ENCODE assay signal across 11 mouse cellular contexts in the genomic region with DNA sequence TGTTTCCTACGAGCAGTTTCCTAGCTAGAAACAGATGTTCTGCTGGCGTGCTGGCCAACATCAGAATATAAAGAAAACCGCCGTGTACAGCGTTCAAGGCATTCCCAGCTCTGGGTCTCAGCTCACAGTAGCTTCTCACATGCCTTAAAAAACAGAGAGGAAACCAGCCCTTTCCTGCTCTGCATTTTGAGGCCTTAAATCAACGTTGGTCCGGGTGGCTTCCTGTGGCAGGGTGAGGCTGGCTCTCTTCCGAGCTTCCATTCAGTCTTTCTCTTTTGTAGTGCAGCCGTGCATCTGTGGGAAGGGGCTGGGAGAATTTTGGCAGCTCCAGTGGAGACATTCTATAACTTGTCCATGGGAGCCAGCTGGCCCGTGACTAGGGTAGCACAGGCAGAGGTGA.
DNase-seq lines count a peak whose midpoint lies in the region; ATAC-seq lines count a peak whose summit lies in the region.
"Had no signal": no experiment of that assay in that cellular context is flagged by ENCODE, and none has a peak within 500 bp of the region (broad histone marks: within the 10 kb centered on the region; RNA-seq: fewer than 3 reads in every experiment).

No protein-coding gene starts in this region.

- H3K9me3 ChIP-seq in hindbrain, embryonic 10.5 days: no peaks in the 10 kb centered on the region
- H3K9me3 ChIP-seq in hindbrain, embryonic 11.5 days (ENCODE audit: control insufficient read depth, low read length): no peaks in the 10 kb centered on the region
- H3K9me3 ChIP-seq in hindbrain, embryonic 13.5 days: no peaks in the 10 kb centered on the region
- H3K9me3 ChIP-seq: intestine, embryonic 15.5 days; liver, embryonic 13.5 days had no signal

- no peaks in the 10 kb centered on the region for H3K36me3 ChIP-seq in hindbrain, embryonic 10.5 days
- no peaks in the 10 kb centered on the region for H3K36me3 ChIP-seq in hindbrain, embryonic 11.5 days (ENCODE audit: control insufficient read depth, insufficient read depth, low read length)
- H3K36me3 ChIP-seq in hindbrain, embryonic 13.5 days: no peaks in the 10 kb centered on the region
- H3K36me3 ChIP-seq: intestine, embryonic 15.5 days; liver, embryonic 13.5 days had no signal

- ATAC-seq in hindbrain, embryonic 11.5 days (ENCODE audit: low FRiP score): no peak
- no peak for ATAC-seq in hindbrain, embryonic 13.5 days (ENCODE audit: low FRiP score)
- ATAC-seq: intestine, embryonic 15.5 days had no signal

- peaks cover 7% of the 10 kb centered on the region; the same call in 1 of the 2 replicates for H3K4me1 ChIP-seq in hindbrain, embryonic 10.5 days (replicated peaks)
- H3K4me1 ChIP-seq in hindbrain, embryonic 11.5 days (replicated peaks; ENCODE audit: control insufficient read depth, insufficient read depth, low read length): no peaks in the 10 kb centered on the region
- no peaks in the 10 kb centered on the region; the same call in 1 of the 2 replicates for H3K4me1 ChIP-seq in hindbrain, embryonic 13.5 days (replicated peaks)
- H3K4me1 ChIP-seq: intestine, embryonic 15.5 days; liver, embryonic 13.5 days had no signal

- H3K9ac ChIP-seq in hindbrain, embryonic 11.5 days (ENCODE audit: low read depth, low read length): no peak overlapping the region
- no peak overlapping the region for H3K9ac ChIP-seq in hindbrain, embryonic 13.5 days
- H3K9ac ChIP-seq: intestine, embryonic 15.5 days; liver, embryonic 13.5 days had no signal

- WGBS in hindbrain, embryonic 10.5 days: 74% methylated on average over 10 of the region's 10 CpGs
- 60% methylated on average over 10 of the region's 10 CpGs for WGBS in hindbrain, embryonic 11.5 days
- 69% methylated on average over 10 of the region's 10 CpGs for WGBS in hindbrain, embryonic 13.5 days

- H3K27me3 ChIP-seq in hindbrain, embryonic 10.5 days (ENCODE audit: insufficient read depth, poor library complexity, severe bottlenecking): no peaks in the 10 kb centered on the region
- H3K27me3 ChIP-seq in hindbrain, embryonic 11.5 days (ENCODE audit: control insufficient read depth, insufficient read depth, low read length): no peaks in the 10 kb centered on the region
- no peaks in the 10 kb centered on the region for H3K27me3 ChIP-seq in hindbrain, embryonic 13.5 days
- H3K27me3 ChIP-seq: intestine, embryonic 15.5 days; liver, embryonic 13.5 days had no signal

- no peak overlapping the region for H3K4me3 ChIP-seq in hindbrain, embryonic 10.5 days
- no peak overlapping the region for H3K4me3 ChIP-seq in hindbrain, embryonic 11.5 days (ENCODE audit: low read depth, low read length)
- H3K4me3 ChIP-seq in hindbrain, embryonic 13.5 days: no peak overlapping the region
- H3K4me3 ChIP-seq: intestine, embryonic 15.5 days; liver, embryonic 13.5 days; myocyte had no signal

- H3K4me2 ChIP-seq in hindbrain, embryonic 11.5 days (replicated peaks; ENCODE audit: low read depth, low read length): no peak overlapping the region
- H3K4me2 ChIP-seq in hindbrain, embryonic 13.5 days: no peak overlapping the region
- H3K4me2 ChIP-seq: intestine, embryonic 15.5 days; liver, embryonic 13.5 days had no signal

- no peak for DNase-seq in hindbrain, embryonic 10.5 days (ENCODE audit: low spot score)
- no peak for DNase-seq in hindbrain, embryonic 11.5 days (ENCODE audit: low spot score)
- peak; percentile 7 for DNase-seq in right cerebral cortex, postnatal 4 days
- DNase-seq in right cerebral cortex, postnatal 14 days: no peak
- DNase-seq in retina, embryonic 14.5 days (ENCODE audit: low spot score): no peak
- no peak for DNase-seq in testis, postnatal 14 days (ENCODE audit: low spot score)
- DNase-seq: cerebellum, adult 8-10 months; liver, embryonic 13.5 days had no signal

- peak overlapping the region; percentile 51; the same call in 1 of the 2 replicates for H3K27ac ChIP-seq in hindbrain, embryonic 10.5 days
- H3K27ac ChIP-seq in hindbrain, embryonic 11.5 days (ENCODE audit: low read depth, low read length): no peak overlapping the region
- H3K27ac ChIP-seq in hindbrain, embryonic 13.5 days: 0 out of 2 replicates have a peak overlapping the region, but pooled peaks have one; percentile 6
- H3K27ac ChIP-seq: intestine, embryonic 15.5 days; liver, embryonic 13.5 days had no signal
